Mouse (Mus musculus) embryonic fibroblast, embryonic 13.5 days (primary cell): ENCODE measurements at regions not wholly inside any gene's neighbourhood (a gene's known extent, or its start where the extent isn't known, plus 50 kb on each side); places are given as distances from the start of the nearest gene placed in this dataset.

Source experiments
- CTCF ChIP-seq: IDR thresholded peaks from 2 replicates; pipeline ENCODE4 v1.5.1; 2011; ENCODE audit warnings: mild to moderate bottlenecking, control low read depth, low read length, moderate library complexity, borderline replicate concordance; ENCODE audit not compliant: insufficient read depth
- POLR2A ChIP-seq: IDR thresholded peaks from 2 replicates; pipeline ENCODE4 v1.6.1; 2011; ENCODE audit warnings: low read depth, mild to moderate bottlenecking, control low read depth, low read length, moderate library complexity

DNA sequence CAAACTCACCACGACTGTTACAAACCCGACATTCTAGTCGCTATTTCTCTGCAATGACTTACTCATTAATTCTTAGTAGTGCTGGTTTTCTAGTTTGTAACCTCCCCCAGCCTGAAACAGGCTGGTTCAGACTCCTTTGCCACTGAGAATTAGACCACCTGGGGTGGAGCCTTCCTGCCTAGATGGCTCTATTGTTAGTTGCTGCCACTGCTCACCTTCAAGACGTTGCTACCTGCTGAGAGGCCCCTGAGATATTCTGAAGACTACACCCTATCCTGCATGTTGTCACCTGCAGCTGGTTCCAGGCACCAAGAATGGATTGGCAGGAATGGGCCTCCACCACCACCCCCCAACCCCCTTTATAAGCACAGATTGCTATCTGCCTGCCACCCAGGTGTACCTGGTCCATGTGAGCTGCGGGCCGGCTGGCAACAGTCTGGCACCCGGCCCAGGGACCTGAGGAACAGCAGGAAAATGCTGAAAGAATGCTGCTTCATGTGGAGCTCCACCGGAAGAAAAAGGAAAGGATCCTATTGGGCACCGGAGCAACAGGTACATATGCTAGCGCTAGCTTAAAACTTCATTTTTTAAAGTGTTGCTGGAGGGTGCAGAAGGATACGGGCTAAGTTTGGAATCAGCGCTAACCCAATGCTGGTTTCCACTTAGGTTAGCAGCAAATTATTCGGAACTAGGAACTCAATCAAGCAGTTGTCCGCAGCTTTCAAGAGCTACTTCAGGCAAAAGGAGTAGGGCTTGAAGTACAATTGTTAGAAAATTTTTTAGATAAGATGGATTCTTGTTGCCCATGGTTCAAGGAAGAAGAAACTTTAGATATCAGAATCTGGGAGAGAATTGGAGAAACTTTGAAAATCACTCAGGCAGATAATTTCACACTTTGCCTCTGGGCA, 129.4 kb upstream of the Trim24 start:
- TF ChIP-seq CTCF (no peak), POLR2A (no peak)
